Mouse (Mus musculus) frontal cortex, postnatal 14 days (tissue): ENCODE measurements around the gene Bmp6.

Experiments used
- DNase-seq, 2 experiments: peaks; one replicate each; pipeline ENCODE4 v3.0.0; 2022; ENCODE audit warnings: low spot score in 2 of 2

The Bmp6 gene

GRCm38 (mm10) chr13:38353420-38354255 lies 8.7 kb downstream of the Bmp6 start:
- DNase-seq = no peak

GRCm38 (mm10) chr13:38354284-38354683 lies 9.4 kb downstream of the Bmp6 start:
- no peak for DNase-seq

GRCm38 (mm10) chr13:38359045-38359444 lies 14.1 kb downstream of the Bmp6 start:
- DNase-seq = no peak

GRCm38 (mm10) chr13:38362751-38363150 lies 17.8 kb downstream of the Bmp6 start:
- no peak for DNase-seq

- no peak for DNase-seq
These were observed 19.0 kb downstream of the Bmp6 start for GRCm38 (mm10) chr13:38363869-38364268.

- no peak for DNase-seq
These were observed 24.7 kb downstream of the Bmp6 start for GRCm38 (mm10) chr13:38369624-38370023.

GRCm38 (mm10) chr13:38376071-38376470 lies 31.2 kb downstream of the Bmp6 start:
- DNase-seq = no peak

GRCm38 (mm10) chr13:38377355-38377754 lies 32.4 kb downstream of the Bmp6 start:
- DNase-seq = no peak

- no peak for DNase-seq
These were observed 34.9 kb downstream of the Bmp6 start for GRCm38 (mm10) chr13:38379806-38380205.

- no peak for DNase-seq
These were observed 41.2 kb downstream of the Bmp6 start for GRCm38 (mm10) chr13:38386035-38386559.

- no peak for DNase-seq
These were observed 42.6 kb downstream of the Bmp6 start for GRCm38 (mm10) chr13:38387453-38388040.

GRCm38 (mm10) chr13:38393444-38393843 lies 48.5 kb downstream of the Bmp6 start:
- DNase-seq = no peak

GRCm38 (mm10) chr13:38395026-38395425 lies 50.1 kb downstream of the Bmp6 start:
- DNase-seq = no peak

GRCm38 (mm10) chr13:38397007-38397545 lies 52.2 kb downstream of the Bmp6 start:
- DNase-seq = no peak

GRCm38 (mm10) chr13:38398658-38399057 lies 53.8 kb downstream of the Bmp6 start:
- DNase-seq = no peak

GRCm38 (mm10) chr13:38400662-38401061 lies 55.8 kb downstream of the Bmp6 start:
- DNase-seq = no peak

- DNase-seq = no peak
These were observed 62.9 kb downstream of the Bmp6 start for GRCm38 (mm10) chr13:38407611-38408315.

- DNase-seq = no peak
These were observed 63.7 kb downstream of the Bmp6 start for GRCm38 (mm10) chr13:38408636-38409035.

GRCm38 (mm10) chr13:38410322-38410865 lies 65.5 kb downstream of the Bmp6 start:
- peak; percentile 33 for DNase-seq

GRCm38 (mm10) chr13:38419781-38420180 lies 74.9 kb downstream of the Bmp6 start:
- no peak for DNase-seq

- DNase-seq = no peak
These were observed 77.6 kb downstream of the Bmp6 start for GRCm38 (mm10) chr13:38422491-38422890.

- DNase-seq = no peak
These were observed 80.4 kb downstream of the Bmp6 start for GRCm38 (mm10) chr13:38425294-38425693.
